Mouse (Mus musculus): Measurements from ENCODE around the gene Lrrc14b. TPM values are rescaled to one million over a fixed set of nuclear protein-coding genes. Genes with fewer than 3 reads are reported as not detected.

Gene Lrrc14b
- polyA plus RNA-seq, 1 experiment from 2014 or later, result not detected

- Histone ChIP-seq H3K9me3 (no peaks in the 10 kb centered on the region), H3K4me1 (peaks cover 18% of the 10 kb centered on the region), H3K27ac (replicated peaks) (peak within 1 kb of the TSS; percentile 79), H3K9ac (replicated peaks) (peak within 1 kb of the TSS; percentile 81), H3K4me2 (replicated peaks) (peak within 1 kb of the TSS; percentile 53), H3K4me3 (peak within 1 kb of the TSS; percentile 80), H3K27me3 (no peaks in the 10 kb centered on the region), H3K36me3 (peaks cover 12% of the 10 kb centered on the region; the same call in 1 of the 2 replicates)
- peak; percentile 98 for ATAC-seq (replicated peaks)
- 2% methylated on average over 57 of the region's 57 CpGs for WGBS
These were observed 14.0 kb downstream of the Lrrc14b start, which contains the start of the genes Sdha and Ccdc127 for GRCm38 (mm10) chr13:74349566-74350434. TSS of gene Sdha (minus strand) at chr13:74350280. TSS of gene Ccdc127 (plus strand) at chr13:74350309.

- Histone ChIP-seq H3K9ac (replicated peaks) (no peak overlapping the region), H3K4me3 (no peak overlapping the region), H3K36me3 (peaks cover 69% of the 10 kb centered on the region), H3K9me3 (no peaks in the 10 kb centered on the region), H3K4me2 (replicated peaks) (no peak overlapping the region), H3K27ac (replicated peaks) (no peak overlapping the region), H3K27me3 (no peaks in the 10 kb centered on the region), H3K4me1 (no peaks in the 10 kb centered on the region)
- ATAC-seq (replicated peaks), result 0 out of 2 replicates have a peak, but pooled peaks have one; percentile 32
- WGBS, result 58% methylated on average over 3 of the region's 3 CpGs
These were observed 22.8 kb downstream of the Lrrc14b start for GRCm38 (mm10) chr13:74341036-74341435.

GRCm38 (mm10) chr13:74329321-74329720 lies 34.5 kb downstream of the Lrrc14b start:
- H3K9ac ChIP-seq (replicated peaks), result no peak overlapping the region
- no peak for ATAC-seq (replicated peaks)
- H3K4me3 ChIP-seq, result no peak overlapping the region
- no peaks in the 10 kb centered on the region for H3K4me1 ChIP-seq
- no peak overlapping the region for H3K27ac ChIP-seq (replicated peaks)
- H3K9me3 ChIP-seq, result no peaks in the 10 kb centered on the region
- peaks cover 72% of the 10 kb centered on the region for H3K36me3 ChIP-seq
- no peak overlapping the region for H3K4me2 ChIP-seq (replicated peaks)
- no peaks in the 10 kb centered on the region for H3K27me3 ChIP-seq

GRCm38 (mm10) chr13:74317170-74317849 lies 46.5 kb downstream of the Lrrc14b start, which contains the start of gene Pdcd6:
TSS of gene Pdcd6 (minus strand) at chr13:74317580.
- Histone ChIP-seq H3K27ac (replicated peaks) (peak within 1 kb of the TSS; percentile 63), H3K9ac (replicated peaks) (peak within 1 kb of the TSS; percentile 77), H3K9me3 (no peaks in the 10 kb centered on the region), H3K4me3 (peak within 1 kb of the TSS; percentile 78), H3K4me2 (replicated peaks) (peak within 1 kb of the TSS; percentile 66), H3K27me3 (no peaks in the 10 kb centered on the region), H3K36me3 (peaks cover 27% of the 10 kb centered on the region), H3K4me1 (peaks cover 16% of the 10 kb centered on the region)
- ATAC-seq (replicated peaks), result peak; percentile 98
- WGBS, result under 1% methylated on average over 36 of the region's 36 CpGs

- Histone ChIP-seq H3K27me3 (no peaks in the 10 kb centered on the region), H3K36me3 (peaks cover 22% of the 10 kb centered on the region), H3K9ac (replicated peaks) (peak overlapping the region; percentile 77), H3K4me1 (peaks cover 16% of the 10 kb centered on the region), H3K4me3 (peak overlapping the region; percentile 78), H3K4me2 (replicated peaks) (peak overlapping the region; percentile 66), H3K9me3 (no peaks in the 10 kb centered on the region), H3K27ac (replicated peaks) (peak overlapping the region; percentile 63)
- 3% methylated on average over 15 of the region's 15 CpGs for WGBS
- ATAC-seq (replicated peaks), result no peak
These were observed 47.0 kb downstream of the Lrrc14b start for GRCm38 (mm10) chr13:74316789-74317169.

GRCm38 (mm10) chr13:74316386-74316785 lies 47.4 kb downstream of the Lrrc14b start:
- peak overlapping the region; percentile 77 for H3K9ac ChIP-seq (replicated peaks)

GRCm38 (mm10) chr13:74314616-74315015 lies 49.2 kb downstream of the Lrrc14b start:
- Histone ChIP-seq H3K4me2 (replicated peaks) (no peak overlapping the region), H3K9ac (replicated peaks) (no peak overlapping the region), H3K4me1 (peaks cover 16% of the 10 kb centered on the region), H3K9me3 (no peaks in the 10 kb centered on the region), H3K27me3 (no peaks in the 10 kb centered on the region), H3K4me3 (no peak overlapping the region), H3K27ac (replicated peaks) (no peak overlapping the region), H3K36me3 (peaks cover 20% of the 10 kb centered on the region)
- 94% methylated on average over 3 of the region's 3 CpGs for WGBS
- ATAC-seq (replicated peaks), result no peak

More at GRCm38 (mm10) chr13:74316386-74316785, 47.4 kb downstream of the Lrrc14b start:
- peak overlapping the region; percentile 78 for H3K4me3 ChIP-seq
- peaks cover 22% of the 10 kb centered on the region for H3K36me3 ChIP-seq
- ATAC-seq (replicated peaks), result no peak
- H3K27ac ChIP-seq (replicated peaks), result no peak overlapping the region
- peak overlapping the region; percentile 66 for H3K4me2 ChIP-seq (replicated peaks)
- H3K27me3 ChIP-seq, result no peaks in the 10 kb centered on the region
- WGBS, result 24% methylated on average over 4 of the region's 4 CpGs
- no peaks in the 10 kb centered on the region for H3K9me3 ChIP-seq
- H3K4me1 ChIP-seq, result peaks cover 16% of the 10 kb centered on the region

MicroRNAs within 50 kb of the gene (microRNA counts, 519-probe panel; counts per million panel counts)
- microRNA mmu-miR-692, result not detected

Small RNA genes lying within 50 kb of the gene (microRNA-seq; reads per million reads assigned to microRNA genes)
- gene Mir692-3, result not detected

Other genes with a start within 250 kb of the Lrrc14b start
- gene Slc9a3, start 242.5 kb downstream of the Lrrc14b start, polyA plus RNA-seq (2015; fragmentation: Nextera tagmentation; extraction: Ambion mirVana), result not detected in 2 replicates
- 110 and 123 TPM in 2 replicates for gene Exoc3, start 155.3 kb downstream of the Lrrc14b start, polyA plus RNA-seq (2015; fragmentation: Nextera tagmentation; extraction: Ambion mirVana)
- gene Ahrr, start 71.7 kb downstream of the Lrrc14b start, polyA plus RNA-seq (2015; fragmentation: Nextera tagmentation; extraction: Ambion mirVana), result 0.87 and 1.3 TPM in 2 replicates
- 134 and 137 TPM in 2 replicates for gene Pdcd6, start 46.4 kb downstream of the Lrrc14b start, polyA plus RNA-seq (2015; fragmentation: Nextera tagmentation; extraction: Ambion mirVana)
- 212 and 220 TPM in 2 replicates for gene Sdha, start 13.7 kb downstream of the Lrrc14b start, polyA plus RNA-seq (2015; fragmentation: Nextera tagmentation; extraction: Ambion mirVana)
- 47.1 and 47.4 TPM in 2 replicates for gene Ccdc127, start 13.7 kb downstream of the Lrrc14b start, polyA plus RNA-seq (2015; fragmentation: Nextera tagmentation; extraction: Ambion mirVana)
- 6.3 and 7.0 TPM in 2 replicates for gene Zfp72, start 26.8 kb upstream of the Lrrc14b start, polyA plus RNA-seq (2015; fragmentation: Nextera tagmentation; extraction: Ambion mirVana)
- 90.1 and 94.7 TPM in 2 replicates for gene Ftl1-ps1, start 35.7 kb upstream of the Lrrc14b start, polyA plus RNA-seq (2015; fragmentation: Nextera tagmentation; extraction: Ambion mirVana)
- 15.3 and 15.7 TPM in 2 replicates for gene Zfp825, start 130.0 kb upstream of the Lrrc14b start, polyA plus RNA-seq (2015; fragmentation: Nextera tagmentation; extraction: Ambion mirVana)